Mouse (Mus musculus) embryo, embryonic 10.5 days (tissue): ENCODE results near the gene Als2.

ENCODE experiments used
- DNase-seq: peaks from one replicate; pipeline ENCODE4 v3.0.0-alpha.2; 2015; ENCODE audit warnings: low spot score

Als2 gene

DNA sequence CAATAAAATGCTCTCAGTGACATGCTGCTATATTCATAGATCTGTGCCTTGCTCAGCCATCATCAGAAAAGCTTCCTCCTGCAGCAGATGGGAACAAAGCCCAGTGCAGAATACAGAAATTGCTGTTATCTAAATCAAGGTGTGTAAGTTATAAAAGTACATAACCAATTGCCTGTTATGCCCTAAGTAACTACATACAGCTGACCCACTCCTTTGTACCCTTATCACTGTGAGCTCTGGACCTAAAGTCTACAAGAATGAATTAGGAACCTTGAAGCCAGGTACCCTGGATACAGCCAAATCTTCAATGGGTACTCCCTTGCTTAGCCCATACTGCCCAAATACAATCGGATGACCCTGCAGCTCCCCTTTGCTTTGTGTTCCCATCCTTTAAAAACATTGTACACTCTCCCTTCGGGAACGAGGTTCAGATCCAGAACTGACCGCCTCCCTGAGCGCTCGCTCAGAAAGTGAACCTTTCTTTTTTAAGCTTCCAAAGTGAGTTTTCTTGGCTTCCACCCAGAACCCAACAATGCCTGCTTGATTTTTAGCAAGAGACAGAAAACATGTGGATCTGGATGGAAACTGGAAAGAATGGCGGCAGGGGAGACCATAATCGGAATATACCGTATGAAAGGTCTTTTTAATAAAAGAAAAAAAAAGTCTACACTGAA is 70.7 kb downstream of the Als2 start:
- no peak for DNase-seq

DNA sequence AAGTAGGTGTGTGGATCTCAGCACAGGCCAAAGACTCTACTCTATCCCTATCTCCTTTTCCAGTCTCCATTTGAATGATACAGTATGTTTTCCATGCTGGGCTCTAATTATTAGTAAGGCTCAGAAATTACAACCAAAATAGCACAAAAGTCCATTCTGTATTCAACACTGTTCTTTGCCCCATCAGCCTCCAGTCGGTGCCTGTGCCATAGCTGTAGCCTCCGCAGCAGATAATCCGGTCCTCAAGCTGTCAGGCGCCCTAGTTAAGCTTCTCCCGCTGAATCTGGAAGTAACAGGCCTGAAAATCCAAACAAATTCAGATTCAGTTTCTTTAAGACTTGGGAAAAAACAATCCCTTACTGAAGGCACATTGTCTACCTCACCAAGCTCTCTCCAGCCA is 73.1 kb downstream of the Als2 start:
- no peak for DNase-seq

- DNase-seq: no peak
Measured at GRCm38 (mm10) chr1:59163030-59163461, 74.0 kb downstream of the Als2 start, which contains the start of gene Mpp4. TSS of gene Mpp4 (minus strand) at chr1:59163389.

DNA sequence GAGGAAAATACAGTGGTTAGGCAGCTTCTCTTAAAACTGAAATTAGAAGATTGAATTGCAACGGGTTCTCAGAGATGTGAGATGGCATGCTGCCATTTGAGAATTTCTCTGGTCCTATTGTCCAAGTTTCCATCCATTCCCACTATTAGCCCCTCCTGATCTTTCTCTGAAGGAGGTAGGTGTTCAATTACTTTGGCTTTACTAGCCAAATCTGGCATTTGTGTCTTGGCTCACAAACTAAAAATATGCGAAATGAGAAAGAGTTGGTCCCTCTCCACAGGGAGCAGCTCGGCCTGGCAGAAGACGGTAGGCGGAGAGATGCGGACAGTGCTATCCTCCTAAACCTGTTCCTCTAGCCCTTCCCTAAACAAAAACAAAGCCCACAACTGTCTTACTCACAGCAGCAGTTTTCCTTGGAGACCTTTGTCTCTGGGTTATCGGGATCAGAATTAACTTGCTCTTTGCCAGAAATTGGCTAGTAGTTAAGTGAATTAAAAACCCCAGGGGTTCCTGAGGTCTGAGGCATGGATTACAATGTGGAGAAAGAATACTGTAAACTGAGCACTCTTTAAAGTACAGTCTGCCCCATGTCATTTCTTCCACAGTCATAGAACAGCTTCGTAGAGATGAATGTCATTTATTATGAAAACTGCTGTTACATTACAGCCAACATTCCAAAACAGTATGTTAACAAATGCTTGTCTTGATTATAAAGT is 74.6 kb downstream of the Als2 start:
- no peak for DNase-seq

DNA sequence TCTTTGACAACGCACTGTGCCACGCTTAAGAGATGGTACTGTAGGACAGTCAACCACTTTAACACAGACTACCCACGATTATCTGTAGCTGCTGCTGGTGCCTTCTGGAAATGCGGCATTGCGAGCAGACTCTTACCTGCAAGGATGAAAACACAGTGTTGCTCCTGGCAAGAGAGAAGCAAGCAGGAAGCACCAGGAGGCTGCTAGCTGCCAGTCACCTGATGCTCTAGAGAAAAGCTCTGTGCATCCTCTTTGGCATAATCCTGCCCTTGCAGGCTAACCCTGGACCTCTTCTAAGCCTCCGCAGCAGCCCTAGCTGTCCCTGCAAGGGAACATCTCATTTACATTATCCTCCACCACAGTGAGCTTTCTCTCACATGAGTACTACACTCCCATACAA is 75.6 kb downstream of the Als2 start:
- DNase-seq: no peak

GRCm38 (mm10) chr1:59160871-59161270 is 76.2 kb downstream of the Als2 start:
- DNase-seq: no peak

DNA sequence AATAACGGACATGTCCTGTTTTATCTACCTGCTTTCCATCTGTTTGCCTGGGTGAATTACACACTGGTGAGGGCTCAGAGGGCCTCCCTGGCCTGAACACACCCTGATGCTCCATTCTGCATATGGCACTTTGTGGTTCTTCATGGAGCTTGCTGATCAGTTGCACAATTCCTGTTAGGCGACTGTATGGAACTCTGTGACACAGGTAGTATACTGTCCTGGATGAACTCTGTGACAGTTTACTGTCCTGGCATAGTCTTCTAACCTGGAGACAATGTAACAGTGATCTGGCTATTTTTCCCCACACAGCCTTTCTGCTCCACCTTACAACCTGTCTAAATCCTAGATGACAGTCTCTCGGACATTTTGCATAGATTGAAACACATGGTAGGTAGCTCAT is 77.9 kb downstream of the Als2 start:
- DNase-seq: no peak

GRCm38 (mm10) chr1:59158498-59158897 is 78.5 kb downstream of the Als2 start:
- DNase-seq: no peak

GRCm38 (mm10) chr1:59157846-59158245 is 79.2 kb downstream of the Als2 start:
- no peak for DNase-seq

DNA sequence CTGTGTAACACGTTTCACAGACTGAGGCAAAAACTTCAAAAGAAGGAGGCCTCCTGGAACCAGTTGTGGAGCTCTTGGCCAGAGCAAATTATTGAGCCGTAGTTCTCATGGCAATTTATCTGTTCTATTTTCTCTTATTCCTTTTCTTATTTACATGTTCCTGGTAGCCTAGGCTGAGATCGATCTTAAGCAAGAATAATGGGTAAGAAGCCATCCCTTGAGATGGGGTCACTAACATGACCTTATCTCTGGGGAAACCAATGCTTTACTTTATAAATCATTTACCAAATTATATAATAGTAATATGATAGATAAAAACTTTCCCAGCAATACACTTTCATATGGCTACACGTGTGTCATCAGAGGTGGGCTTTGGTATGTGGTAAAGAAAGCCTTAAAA is 84.7 kb downstream of the Als2 start:
- DNase-seq: no peak

DNA sequence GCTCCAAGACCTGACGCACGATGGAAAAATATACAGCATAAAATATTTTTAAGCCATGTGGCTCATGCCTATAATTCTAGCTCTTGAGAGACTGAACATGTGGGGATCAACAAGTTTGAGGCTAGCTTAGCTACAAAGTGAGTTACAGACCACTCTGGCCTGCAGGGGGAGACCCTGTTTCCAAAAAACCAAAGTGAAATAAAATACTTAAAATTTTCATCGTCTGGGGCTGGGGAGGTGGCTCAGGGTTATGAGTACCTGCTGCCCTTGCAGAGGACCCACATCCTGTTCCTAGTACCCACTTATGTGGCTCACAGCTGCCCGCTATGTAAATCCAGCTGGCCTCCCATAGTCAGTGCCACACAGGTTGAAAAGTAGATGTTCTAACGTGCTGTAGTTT is 86.5 kb downstream of the Als2 start:
- no peak for DNase-seq

- peak; percentile 17 for DNase-seq
Measured at GRCm38 (mm10) chr1:59144543-59144942, 92.5 kb downstream of the Als2 start.

DNA sequence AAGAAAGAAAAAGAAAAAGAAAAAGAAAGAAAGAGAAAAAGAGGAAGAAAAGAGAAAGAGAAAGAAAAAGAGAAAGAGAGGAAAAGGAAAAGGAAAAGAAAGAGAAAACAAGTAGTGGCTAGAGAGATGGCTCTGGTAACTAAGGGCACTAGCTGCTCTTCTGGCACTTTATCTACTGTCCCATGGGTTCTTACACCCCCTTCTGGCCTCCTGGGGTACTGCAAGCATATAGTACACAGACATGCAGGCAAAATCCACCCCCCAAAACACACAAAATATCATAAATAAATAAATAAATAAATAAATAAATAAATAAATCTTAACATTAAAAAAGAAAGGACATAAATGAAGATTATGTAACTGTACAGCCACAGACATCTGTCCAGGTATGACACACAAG is 94.2 kb downstream of the Als2 start:
- DNase-seq: peak; percentile 81

GRCm38 (mm10) chr1:59134419-59134818 is 102.6 kb downstream of the Als2 start:
- DNase-seq: no peak

GRCm38 (mm10) chr1:59128879-59129278 is 108.2 kb downstream of the Als2 start:
- DNase-seq: no peak

- DNase-seq: no peak
Measured at GRCm38 (mm10) chr1:59125558-59125957, 111.5 kb downstream of the Als2 start.

DNA sequence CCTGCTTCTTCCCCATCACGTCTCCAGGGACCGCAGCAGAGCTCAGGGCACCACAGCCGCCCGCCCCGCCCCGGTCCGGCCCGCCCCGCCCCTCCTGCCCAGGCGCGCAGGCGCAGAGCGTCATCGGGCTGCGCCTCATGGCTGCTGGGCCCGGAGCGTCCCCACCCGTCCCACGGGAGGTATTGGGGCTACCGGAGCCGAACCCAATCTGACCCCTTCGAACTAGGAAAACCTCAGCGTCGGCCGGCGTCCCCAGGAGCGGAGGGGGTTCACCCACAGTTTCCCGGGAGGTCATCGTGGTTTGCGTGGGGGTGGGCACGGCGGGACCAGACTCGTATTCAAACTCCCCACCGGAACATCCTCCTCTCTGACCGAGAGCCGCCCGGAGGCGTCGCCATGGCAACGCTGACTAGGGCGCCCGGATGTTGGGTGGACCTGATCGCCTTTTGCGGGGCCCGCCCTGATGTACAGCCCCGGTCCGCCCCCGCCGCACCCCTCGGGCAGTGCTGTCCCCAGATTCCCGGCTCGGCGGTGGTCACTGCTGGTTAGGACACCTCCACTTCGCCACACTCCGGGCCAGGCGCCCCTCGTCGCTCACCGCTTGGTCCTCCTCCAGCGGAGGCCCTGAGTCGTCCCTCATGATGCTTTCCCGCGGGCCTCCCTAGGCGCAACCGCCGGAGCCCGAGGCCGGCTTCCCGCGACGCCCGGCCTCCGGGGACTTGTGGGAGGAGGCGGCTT is 117.1 kb downstream of the Als2 start, which contains the start of gene Tmem237:
TSS of gene Tmem237 (minus strand) at position 689 of the 738 bp plus-strand sequence.
- peak; percentile 95 for DNase-seq
